Mouse (Mus musculus): ENCODE data around the gene Arhgap35.

The Arhgap35 gene

DNA sequence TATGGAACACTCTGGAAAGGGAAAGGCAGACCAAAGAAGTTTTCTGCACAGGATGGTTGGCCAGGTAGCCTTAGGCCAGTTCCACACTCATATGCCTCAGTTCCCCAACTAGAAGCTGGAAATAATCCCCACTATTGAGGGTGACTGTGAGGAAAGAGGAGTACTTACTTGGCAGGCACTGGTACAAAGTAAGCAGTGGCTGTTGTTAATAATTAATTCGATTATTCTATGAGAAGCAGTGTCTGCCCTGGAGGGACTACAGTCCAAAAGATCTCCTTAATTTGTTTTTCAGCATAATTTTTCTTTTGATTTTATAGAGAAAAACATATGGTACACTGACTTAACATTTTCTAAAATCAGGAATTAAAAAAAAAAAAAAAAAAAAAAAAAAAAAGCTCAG, 10.7 kb downstream of the Arhgap35 start:
- DNase-seq, result no peak

DNA sequence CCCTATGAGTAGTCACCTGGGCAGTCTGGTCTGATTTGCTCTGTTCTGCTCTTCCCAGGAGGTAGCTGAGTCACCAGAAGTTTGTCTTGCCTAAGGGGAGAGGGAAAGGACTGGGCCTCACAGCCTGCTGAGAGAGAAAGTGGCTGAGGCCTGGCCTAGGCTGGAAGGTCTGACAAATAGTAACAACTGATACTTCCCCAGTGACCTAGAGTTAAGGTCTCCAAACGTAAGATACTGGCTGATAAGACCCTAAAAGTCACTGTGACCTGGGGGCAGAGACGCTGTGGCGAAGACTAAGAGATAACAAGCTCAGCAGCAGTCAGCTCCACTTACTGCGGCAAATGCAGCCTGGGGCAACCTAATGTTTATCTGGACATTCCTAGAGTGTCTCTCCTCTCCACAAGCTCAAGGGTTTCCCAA, 13.1 kb downstream of the Arhgap35 start:
- no peak for DNase-seq

DNA sequence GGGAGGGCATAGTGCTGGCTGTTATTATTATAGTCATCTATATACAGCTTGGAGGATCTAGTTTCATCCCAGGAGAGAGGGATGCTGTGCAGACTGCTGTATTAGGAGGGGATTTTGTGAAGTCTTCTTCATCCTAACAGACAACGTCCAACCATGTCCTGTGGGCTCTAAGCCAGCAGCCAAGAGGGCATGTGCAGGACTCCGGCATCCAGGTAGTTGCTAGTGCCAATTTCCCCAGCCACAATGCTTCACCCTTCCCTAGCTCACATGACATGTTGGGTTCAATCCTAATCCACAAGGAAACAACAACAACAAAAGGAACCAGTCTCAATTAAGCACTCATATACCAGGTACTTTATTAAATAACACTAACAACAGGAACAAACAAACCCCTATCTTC, 15.8 kb downstream of the Arhgap35 start:
- no peak for DNase-seq

- DNase-seq, result no peak
Observed at GRCm38 (mm10) chr7:16591292-16591691, 23.5 kb downstream of the Arhgap35 start.

- DNase-seq, result no peak
Observed at GRCm38 (mm10) chr7:16587649-16588048, 27.1 kb downstream of the Arhgap35 start.

GRCm38 (mm10) chr7:16584384-16584783, 30.4 kb downstream of the Arhgap35 start:
- no peak for DNase-seq

- no peak for DNase-seq
Observed at GRCm38 (mm10) chr7:16583775-16584174, 31.0 kb downstream of the Arhgap35 start.

GRCm38 (mm10) chr7:16582299-16582698, 32.5 kb downstream of the Arhgap35 start:
- DNase-seq, result no peak

- DNase-seq, result no peak
Observed at GRCm38 (mm10) chr7:16581276-16582100, 33.3 kb downstream of the Arhgap35 start.

GRCm38 (mm10) chr7:16576719-16577118, 38.1 kb downstream of the Arhgap35 start:
- DNase-seq, result no peak

GRCm38 (mm10) chr7:16571191-16571590, 43.6 kb downstream of the Arhgap35 start:
- DNase-seq, result no peak

DNA sequence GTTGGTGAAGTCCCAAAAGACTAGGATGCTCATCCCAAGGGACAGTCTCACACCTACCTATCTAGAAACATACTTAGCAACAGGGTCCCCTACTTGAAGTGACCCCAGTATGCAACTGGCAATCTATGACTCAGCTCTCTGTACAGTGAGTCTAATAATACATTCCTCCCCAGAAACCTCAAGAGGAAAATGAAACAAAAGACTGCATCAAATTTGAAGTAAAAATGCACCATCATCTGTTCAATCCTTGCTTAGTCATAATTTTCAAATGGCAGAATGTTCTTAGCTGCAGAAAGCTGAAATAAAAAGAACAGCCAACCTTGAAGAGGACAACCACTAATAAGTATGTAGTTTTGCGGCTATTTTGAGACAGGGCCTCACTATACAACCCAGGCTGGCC, 44.1 kb downstream of the Arhgap35 start:
- DNase-seq, result no peak

DNA sequence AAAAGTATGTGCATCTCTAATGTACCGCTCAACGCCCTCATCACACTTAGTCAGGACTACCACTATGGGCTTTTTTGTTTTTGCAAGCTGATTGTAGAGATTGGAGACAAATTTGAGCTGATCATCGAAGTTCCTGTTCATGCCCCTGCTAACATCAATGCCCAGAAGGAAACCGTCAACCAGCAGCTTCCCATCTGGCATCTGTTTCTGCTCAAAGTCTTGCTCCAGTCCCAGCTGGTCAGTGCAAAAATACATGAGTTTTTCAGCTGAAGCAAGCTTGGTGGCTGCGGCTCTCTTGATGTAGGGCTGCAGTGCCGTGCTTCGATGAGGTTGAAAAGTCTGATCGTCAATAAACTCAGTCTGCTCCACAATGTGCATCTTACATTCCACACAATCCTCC, 50.3 kb downstream of the Arhgap35 start:
- no peak for DNase-seq

DNA sequence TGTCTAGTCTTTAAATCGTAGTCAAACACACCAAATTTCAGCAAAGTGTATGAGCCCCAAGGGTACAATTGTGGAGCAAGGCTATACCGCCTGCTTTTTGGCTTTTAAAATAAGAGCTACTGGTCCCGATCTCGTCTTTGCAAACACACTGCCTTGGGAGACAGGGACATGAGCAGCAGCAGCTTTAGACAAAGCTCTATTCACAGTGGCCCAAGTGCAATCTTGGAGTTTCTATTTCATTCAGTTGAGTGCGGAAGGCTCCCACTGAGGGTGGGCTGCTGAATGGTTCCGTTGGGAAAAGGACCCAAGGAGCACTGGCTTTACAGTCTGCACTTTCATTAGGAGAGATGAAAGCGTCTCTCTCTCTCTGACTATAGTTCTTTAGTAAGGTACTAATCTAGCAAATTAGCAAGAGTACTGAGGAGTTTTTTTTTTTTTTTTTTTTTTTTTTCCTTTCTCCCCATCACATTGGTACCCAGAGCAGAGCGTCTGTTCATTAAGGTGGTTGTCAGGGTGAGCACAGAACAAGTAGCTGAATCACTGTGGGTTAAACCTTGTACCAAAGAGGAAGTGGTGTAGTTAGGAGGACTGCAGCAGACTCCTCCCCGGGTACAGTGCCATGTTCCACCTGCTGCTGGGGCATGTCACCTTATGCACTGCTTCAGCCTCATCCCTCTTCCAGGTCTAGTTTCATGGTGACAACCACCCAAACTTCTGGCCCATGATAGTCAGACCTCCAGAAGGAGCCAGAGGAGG, 56.8 kb downstream of the Arhgap35 start:
- no peak for DNase-seq

- no peak for DNase-seq
Observed at GRCm38 (mm10) chr7:16557251-16557650, 57.5 kb downstream of the Arhgap35 start.

GRCm38 (mm10) chr7:16554215-16554614, 60.6 kb downstream of the Arhgap35 start:
- DNase-seq, result no peak

DNA sequence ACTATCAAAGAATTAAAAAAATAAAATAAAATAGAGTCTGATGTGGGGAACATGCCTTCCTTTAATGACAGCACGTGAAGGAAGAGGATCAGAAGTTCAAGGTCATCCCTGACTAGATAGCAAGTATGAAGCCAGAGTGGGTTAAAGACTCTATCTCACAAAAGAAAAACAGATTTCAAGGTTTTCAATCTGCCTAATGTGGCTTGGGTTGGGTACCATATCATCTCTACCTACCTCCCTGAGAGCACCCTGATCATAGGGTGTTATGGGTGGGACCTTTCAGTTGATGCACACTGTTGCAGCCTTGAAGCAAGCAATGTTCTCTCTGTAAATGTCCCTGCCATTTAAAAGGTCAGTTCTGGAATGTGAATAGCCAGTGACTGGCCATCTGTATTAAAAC, 63.2 kb downstream of the Arhgap35 start:
- no peak for DNase-seq

- DNase-seq, result no peak
Observed at GRCm38 (mm10) chr7:16549299-16549698, 65.5 kb downstream of the Arhgap35 start.

DNA sequence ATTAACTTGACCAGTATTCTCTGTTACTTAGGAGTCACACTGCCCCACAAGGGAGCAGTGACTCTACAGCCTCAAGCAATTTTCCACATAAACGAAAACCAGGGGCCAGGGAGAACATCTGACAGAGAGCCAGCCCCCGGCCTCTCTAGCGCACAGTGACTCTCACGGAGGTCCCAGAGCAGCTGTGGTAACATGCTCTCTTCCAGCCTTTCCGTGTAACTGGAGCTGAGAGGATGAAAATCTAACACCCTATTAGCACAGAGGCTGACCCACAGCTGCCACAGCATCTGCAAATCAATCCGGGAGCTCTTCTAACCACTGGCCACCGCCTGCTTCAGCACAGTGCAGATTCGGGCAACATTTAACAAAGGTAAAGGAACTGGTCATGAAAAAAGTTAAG, 70.0 kb downstream of the Arhgap35 start:
- no peak for DNase-seq

GRCm38 (mm10) chr7:16537220-16537903, 77.4 kb downstream of the Arhgap35 start:
- DNase-seq, result no peak

- no peak for DNase-seq
Observed at GRCm38 (mm10) chr7:16525995-16526394, 88.8 kb downstream of the Arhgap35 start.

GRCm38 (mm10) chr7:16525448-16525847, 89.3 kb downstream of the Arhgap35 start:
- no peak for DNase-seq

GRCm38 (mm10) chr7:16524308-16524707, 90.5 kb downstream of the Arhgap35 start:
- no peak for DNase-seq

GRCm38 (mm10) chr7:16519310-16519709, 95.5 kb downstream of the Arhgap35 start:
- no peak for DNase-seq

Data from thymus, adult 18-20 months (tissue).